Mouse (Mus musculus): Measurements from ENCODE around the gene Nrarp.

DNA sequence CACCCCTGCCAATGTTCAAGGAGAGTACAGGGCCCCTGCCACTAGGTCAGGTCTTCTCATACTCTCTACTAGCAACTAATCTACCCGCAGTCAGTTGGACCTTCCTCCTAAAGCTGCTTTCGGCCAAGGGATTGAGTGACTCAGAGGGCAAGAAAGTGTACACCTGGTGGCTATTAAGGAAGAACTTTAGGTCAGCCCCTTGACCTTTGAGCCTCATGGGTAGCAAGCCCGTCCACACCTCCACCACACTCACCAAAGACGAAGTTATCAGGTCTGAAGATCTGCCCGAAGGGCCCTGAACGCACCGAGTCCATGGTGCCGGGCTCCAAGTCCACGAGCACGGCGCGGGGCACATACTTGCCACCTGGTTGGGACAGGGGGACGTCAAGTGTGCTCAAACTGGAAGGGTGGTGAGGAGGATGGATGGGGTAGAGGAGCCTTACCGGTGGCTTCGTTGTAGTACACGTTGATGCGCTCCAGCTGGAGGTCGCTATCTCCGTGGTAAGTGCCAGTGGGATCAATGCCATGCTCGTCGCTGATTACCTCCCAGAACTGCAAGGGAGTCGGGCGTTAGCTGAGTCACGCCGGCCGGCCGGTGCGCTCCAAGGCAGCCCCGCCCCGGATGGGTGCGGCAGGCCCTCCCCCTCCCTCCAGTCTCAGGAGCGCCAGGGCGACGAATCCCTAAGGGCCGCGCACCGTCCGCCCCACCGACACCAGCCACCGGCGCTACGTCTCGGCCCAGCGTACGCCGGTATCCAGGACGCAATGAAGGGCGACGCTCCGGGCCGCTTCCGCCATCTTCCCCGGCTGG, 43.3 kb downstream of the Nrarp start:
- no peak for TF ChIP-seq CTCF (IDR thresholded peaks at IDR 0.05; ENCODE audit: low read depth)
- no peak for TF ChIP-seq EP300 (IDR thresholded peaks at IDR 0.05; ENCODE audit: low read depth)
